Mouse (Mus musculus) ovary, adult 2 months (tissue): Measurements from ENCODE around the gene Nid1. TPM values are rescaled to one million over a fixed set of nuclear protein-coding genes. Genes with fewer than 3 reads are reported as not detected.

Source experiments
- polyA plus RNA-seq: library from polyadenylated mRNA; depleted of rRNA; stranded (reverse); fragments of >200 nt; gene quantifications from 2 replicates; pipeline ENCODE4 v1.2.3, GENCODE M21; 2012; rRNA removed

The Nid1 gene
- polyA plus RNA-seq: 139 and 150 TPM in 2 replicates

GRCm38 (mm10) chr13:13437460-13438015, at the start of gene Nid1:
Nid1 (plus strand) TSS chr13:13437551.

GRCm38 (mm10) chr13:13393228-13394095, 43.9 kb upstream of the Nid1 start, which contains the start of gene Gpr137b:
Gpr137b (minus strand) TSS chr13:13394014.

Other genes starting within 250 kb of the Nid1 start
- gene Gpr137b, start 43.5 kb upstream of the Nid1 start, polyA plus RNA-seq: 30.2 and 33.1 TPM in 2 replicates
- 2.0 and 2.8 TPM in 2 replicates for gene Lyst, start 152.8 kb downstream of the Nid1 start, polyA plus RNA-seq